Mouse (Mus musculus) erythroblast, adult 5-6 weeks (primary cell): ENCODE measurements around the gene Map3k14. TPM values are rescaled to one million over a fixed set of nuclear protein-coding genes. Genes with fewer than 3 reads are reported as not detected.

Experiments used
- ATAC-seq: replicated peaks from 2 replicates; pipeline ENCODE4 v1.8.0; 2016; ENCODE audit warnings: moderate number of reproducible peaks, mild to moderate bottlenecking, moderate TSS enrichment, inconsistent platforms; ENCODE audit not compliant: poor library complexity, low FRiP score, severe bottlenecking
- total RNA-seq, 2 experiments: library from RNA; stranded (forward) in 1 of 2; stranded (reverse) in 1 of 2; fragments of 150-400 nt in 1 of 2; fragments of 200-764, 138-1000 nt in 1 of 2; gene quantifications; 2 replicates each; pipeline versions ENCODE4 v1.2.3 to v1.2.4; 2015 to 2017; ENCODE audit warnings: low replicate concordance in 2 of 2

Gene Map3k14
- total RNA-seq, 2 experiments from 2014 or later: 2.7 to 4.3 TPM

DNA sequence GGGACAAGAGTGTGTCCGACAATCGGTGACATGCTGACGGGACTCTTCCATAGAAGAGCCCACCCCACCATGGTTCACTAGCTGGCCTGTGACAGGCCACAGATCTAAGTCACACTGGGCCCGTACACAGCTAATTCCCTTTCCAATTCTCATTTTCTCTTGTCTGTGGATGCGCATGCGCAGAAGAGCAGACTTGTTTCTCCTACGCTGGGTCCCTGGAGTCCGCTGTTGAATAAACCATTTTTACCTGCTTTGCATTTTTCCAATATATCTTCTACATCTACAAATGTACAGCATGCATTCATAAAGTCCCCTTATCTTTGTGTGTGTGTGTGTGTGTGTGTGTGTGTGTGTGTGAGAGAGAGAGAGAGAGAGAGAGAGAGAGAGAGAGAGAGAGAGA, 9.2 kb upstream of the Map3k14 start:
- ATAC-seq: no peak

DNA sequence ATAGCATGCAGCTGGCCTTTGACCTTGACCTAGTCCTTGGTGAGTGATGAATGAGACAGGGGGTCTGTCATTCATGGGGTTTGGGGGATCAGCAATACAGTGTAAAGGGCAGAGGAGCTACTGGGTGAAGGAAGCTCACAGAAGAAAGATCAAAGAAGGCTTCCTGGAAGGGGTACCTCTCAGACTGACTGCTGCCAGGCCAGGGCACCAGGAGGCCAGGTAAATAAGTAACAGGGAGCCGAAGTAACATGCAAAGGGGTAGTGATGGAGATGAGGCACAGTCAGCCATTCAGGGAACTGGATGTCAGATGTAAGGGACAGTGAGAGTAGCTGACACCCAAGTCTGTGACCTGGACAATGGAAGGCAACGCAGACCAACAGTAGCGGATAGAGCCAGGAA, 5.6 kb upstream of the Map3k14 start:
- ATAC-seq: no peak

DNA sequence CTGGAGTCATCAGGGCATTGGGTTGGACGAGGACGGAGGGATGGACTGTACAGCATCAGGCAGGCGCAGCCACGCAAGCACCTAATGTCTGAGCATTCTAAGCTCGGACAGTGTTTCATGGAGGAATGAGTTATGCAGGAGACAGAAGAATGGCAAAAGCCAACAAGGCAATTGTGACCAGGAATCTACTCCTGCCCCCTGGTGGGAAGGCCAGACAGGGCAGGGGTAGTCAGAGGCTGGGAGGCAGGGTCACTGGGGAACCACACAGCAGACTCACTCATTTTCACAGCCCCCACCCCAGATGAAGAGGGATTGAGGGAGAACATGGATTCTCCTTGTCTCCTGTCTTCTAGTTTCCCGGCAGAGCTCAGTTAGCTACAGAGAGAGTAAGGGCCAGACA, 4.7 kb upstream of the Map3k14 start:
- no peak for ATAC-seq

DNA sequence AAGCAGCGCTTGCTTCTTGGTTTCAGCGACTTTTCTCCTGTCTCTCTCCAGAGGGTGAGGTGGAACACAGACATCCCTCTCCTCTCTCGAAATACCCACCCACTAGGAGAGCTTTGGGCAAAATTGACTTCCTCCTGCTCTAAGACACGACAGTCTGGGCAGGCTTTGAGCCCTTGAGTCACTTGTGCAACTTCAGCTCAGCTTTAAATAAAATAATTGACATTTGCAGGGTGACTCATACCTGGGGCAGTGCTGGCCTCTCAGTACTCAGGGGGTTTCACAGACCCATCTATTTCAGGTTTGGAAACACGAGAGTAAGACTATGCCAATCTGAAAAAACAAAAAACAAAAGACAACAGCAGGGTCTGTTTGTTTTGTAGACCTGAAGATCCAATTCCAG, 2.2 kb upstream of the Map3k14 start:
- no peak for ATAC-seq

DNA sequence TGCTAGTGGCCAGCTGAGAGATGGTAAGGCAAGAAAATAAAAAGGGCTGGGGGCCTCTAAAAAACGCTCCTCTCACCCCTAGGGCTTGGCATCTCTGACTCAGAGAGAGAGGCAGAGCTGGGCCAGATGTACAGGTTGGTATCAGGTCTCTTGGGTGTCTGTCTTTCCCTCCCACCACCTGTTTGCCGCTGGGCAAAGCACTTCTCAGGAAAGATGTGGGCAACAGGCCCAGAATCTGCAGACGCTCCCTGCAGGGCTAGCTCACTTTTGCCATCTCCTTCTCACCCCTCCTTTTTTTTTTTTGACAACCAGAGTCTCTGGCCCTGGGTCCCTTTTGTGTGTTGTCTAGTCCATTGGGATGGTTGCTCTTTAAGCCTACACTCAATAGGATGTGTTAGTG, 1.6 kb upstream of the Map3k14 start:
- no peak for ATAC-seq

DNA sequence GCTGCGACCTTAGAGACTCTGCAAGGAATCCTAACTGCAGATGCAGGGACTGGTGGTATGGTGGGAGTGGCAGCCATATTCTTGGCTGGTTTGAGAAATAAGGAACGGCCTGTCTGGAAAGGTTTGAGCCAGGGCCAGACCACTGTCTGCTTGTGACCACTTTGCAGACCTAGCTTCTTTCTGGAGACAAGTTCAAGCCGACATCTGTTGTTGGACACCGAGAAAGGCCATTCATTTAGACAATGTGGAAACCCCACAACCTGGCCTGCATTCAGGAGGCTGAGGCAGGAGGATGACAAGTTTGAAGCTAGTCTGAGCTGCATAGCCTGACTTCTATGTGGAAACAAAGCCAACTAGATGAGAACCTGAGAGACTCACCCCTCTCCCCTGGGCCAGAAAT, 1.1 kb upstream of the Map3k14 start:
- ATAC-seq: no peak

DNA sequence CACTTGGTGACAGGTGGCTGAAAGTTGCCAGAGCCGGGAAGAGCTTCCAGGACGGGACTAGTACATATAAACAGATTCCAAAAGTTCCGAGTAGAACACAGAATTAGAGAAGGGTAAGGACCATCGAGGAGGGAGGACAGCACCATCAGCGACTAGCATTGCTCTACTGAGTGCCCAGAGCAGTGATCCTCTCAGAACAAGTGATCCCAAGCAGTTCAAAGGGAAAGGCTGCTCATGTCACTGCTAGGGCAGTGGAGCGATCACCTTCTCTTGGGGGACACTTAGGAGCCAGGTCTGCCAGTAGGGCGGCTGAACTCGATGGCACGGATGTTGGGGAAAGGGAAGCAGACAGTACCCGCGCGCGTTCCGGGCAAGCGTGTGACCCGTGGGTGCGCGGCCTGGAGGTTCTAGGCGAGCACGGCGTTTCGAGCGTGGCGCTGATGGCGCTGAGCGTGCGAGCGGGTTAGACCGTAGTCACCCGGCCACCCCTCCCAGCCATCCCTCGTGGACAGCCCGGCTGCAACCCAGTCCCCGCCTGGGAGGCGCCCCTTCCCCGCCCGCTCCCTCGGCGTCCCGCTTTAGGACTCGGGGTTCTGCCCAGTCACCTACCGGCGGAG, 435 bp downstream of the Map3k14 start:
- no peak for ATAC-seq

DNA sequence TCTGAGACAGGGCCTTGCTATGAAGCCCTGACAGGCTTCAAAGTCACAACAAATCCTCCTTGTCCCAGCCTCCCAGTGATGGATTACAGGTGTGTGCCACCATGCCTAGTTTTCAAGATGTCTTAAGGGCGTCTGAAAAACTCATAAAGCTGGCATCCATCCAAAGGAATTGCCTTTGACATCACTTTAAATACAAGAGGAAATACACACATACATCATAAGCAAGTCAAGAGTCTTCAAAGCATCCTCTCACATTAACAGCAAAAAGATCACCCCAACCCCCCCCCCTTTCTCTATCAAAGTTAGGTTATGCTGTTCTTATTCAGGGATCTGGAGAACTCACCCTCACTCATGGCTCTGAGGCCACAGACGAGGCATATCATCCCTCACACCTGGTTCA, 1.4 kb downstream of the Map3k14 start:
- ATAC-seq: no peak

DNA sequence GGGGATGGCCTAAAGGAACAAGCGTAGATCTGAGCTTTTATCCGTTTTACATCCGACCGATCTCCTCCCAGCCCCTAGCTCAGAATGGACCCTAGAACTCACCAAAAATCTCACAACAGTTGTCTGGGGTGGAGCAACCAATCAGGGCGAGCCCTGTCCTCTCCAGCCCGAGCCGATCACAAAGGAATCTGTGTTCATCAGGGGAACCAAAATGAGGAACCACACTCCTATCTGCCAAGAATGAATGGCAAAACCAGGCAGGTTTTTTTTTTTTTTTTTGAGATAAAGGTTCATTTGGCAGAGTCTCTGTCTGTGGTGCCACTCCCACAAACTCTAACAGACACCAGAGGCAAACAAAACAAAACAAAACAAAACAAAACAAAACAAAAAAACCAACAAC, 2.1 kb downstream of the Map3k14 start:
- ATAC-seq: no peak

DNA sequence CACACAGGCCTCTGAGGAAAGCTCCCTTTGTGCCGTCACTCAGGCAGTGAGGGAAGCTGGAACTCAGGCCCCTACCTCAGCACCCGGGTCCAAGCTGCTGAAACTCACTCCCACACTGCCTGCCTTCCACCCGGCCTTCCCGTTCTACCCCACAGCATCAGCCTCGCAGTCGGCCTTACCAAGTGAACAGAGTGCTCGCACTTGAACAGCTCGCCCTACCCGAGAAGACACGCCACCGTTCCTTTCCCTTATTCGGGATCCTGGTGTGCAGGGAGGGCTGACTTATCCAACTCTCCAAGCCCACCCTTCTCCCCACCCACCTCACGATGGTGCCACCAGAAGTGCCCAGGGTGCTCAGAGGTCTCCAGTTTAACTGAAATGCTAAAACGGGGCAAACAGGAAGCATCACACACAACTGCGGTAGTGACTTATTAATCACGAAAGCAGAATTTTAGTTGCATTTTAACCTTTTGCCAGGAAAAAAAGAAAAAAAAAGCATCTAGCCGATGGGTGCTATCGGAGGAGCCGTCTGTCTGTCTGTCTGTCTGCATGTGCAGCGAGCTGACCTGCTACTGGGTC, 2.8 kb downstream of the Map3k14 start:
- no peak for ATAC-seq

DNA sequence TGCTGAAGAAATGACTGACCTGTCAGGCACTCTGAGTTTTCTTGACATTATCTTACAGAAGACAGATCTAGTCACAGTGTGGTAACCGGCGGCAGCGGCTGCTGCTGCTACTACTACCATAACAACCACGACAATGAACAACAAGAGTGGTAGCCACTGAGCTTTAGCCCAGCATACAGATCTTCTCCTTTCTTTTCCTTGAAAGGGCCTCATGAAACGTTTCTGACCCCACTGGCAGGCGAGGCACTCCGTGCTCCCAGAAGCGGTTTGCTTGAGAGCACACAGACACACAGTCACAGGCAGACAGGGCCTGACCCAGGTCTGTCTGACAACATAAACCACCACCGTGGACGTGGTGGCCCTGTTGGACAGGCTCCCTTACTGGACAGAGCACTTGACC, 3.7 kb downstream of the Map3k14 start:
- ATAC-seq: no peak

DNA sequence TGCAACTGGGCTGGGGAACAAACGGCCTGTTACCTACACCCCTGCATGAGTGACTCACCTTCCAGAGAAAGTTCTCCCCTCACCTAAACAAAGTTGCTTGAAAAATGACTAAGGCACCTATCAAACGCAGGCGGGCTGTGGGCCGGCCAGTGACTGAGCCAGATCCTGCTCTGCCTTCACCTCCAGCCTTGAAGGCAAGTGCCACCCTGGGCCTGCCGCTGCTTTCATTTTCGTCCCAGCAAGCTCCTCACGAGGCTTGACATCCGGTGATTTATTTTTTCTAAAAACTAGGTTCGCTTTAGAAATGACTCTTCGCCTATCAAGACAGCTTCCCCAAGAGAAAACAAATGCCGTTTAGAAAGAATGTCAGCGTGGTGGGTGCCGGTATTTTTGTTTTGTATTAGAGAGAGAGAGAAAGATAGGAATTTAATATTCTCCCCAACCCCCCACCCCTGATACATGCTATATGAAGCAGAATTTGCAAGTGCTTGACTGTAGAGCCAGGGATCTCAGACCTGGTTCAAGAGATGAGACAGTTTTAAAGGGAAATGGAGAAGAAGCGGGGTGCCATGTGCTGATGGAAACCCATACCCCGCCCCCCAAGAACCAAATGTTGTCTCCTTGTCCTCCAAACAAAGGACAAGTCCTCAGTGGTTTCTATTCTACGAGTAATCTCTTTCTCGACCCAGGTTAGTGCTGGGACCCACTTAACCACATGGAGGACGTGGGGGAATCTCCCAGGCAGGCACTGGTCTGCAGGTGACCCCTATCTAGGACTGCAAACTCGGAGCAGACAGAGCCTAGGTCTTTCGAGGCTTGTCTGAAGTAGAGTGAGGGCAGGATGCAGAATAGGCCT, 4.6 kb downstream of the Map3k14 start:
- ATAC-seq: no peak

DNA sequence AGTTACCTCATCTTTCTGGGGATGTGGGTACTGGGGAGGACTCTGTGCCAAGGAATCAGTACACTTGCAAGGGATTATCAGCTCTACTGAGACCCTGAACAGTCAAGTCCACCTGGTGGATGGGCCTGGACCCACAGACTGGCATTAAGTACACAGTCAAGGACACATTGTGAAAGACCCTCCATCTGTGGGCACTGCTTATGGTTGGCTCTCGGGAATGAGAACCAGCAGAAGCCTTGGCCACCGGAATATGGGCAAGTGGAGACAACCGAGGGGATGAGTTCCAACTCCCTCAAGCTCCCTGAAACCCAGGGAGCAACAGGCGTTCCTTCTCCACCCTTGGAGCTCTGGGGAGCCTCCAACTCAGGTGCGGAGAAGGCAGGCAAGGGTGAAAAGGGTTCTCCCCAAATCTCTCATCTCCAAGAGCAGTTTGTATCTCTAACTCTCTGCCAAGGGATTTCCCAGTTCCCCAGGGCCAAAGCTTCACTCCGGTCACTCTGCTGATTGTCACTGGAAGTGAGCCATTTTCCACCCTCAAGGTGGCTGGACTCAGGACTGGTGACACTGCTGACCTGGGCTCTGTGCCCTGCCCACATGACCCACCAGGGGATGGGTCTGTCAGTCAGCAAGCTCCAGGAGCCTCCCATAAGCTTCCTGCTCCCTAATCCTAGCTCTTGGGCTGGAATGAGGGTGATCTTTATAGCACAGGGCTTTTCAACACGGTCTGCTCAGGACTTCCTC, 5.4 kb downstream of the Map3k14 start:
- ATAC-seq: no peak

DNA sequence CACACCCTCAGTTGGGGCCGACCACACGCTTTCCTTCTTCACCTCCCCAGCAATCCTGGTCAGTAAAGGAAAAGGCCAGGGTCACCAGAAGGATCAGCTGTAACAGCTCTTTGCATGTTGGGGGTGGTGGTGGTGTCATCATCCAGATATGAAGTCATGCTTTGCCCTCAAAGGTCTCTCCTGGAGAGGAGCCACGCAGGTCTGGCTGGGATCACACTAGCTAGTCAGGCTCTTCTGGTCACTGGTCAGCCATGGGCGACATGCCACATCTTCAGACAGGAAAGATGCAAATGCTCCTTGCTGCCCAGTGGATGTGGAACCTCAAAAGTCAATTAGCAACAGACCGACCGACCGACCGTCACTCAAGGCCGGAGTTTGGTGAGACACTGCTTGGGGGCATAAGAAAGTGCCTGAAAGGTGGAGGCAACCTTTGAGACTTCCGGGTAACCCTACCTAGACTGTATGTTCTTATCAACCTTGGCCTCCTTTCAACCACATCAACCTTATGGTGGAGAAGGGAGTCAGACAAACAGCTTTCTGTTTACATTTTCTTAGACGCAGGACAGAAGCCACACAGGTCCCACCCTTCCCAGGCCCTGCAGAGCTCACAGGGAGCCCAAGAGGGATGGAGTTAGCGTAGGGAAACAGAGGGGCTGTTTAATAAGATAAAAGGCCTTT, 6.6 kb downstream of the Map3k14 start:
- ATAC-seq: no peak

DNA sequence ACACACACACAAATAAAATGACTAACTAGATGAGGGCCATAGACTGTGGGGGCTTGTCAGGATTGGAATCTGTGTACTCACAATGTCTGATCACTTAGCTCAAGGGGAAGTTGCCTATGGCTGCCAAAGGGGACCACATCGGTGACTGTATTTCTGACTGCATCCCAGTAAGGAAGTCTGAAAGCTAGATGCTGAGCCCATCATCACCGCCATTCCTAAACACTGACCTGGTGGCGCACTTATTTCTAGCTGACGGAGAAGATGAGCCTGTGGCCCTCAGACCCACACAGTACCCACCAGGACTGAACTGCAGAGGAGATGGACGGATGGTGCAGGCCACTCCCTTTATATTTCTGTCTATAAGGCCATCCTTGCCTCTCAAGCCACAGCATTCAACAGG, 7.2 kb downstream of the Map3k14 start:
- no peak for ATAC-seq

DNA sequence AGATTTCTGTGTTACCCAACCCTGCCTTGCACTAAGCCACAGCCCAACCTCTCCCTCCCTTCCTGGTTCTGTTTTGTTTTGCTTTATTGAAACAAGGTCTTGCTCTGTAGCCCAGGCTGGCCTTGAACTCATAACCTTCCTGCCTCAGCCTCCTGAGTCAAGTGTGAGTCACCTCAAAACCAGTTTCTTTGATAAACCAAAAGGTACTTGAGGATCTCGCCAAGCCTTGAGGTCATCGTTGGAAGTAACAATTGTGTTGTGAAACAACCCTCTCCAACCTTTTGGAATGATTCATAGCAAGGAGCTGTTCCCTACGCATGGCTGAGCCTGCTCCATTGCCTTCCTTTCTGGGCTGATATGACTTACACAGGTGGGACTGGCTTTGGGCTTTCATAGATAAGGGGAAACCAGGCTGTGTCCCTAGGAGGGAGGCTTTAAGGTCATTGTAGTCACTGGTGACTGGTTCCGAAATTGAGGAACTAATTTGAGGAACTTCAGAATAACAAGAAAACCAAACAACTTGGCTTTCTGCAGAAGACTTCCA, 9.3 kb downstream of the Map3k14 start:
- no peak for ATAC-seq

DNA sequence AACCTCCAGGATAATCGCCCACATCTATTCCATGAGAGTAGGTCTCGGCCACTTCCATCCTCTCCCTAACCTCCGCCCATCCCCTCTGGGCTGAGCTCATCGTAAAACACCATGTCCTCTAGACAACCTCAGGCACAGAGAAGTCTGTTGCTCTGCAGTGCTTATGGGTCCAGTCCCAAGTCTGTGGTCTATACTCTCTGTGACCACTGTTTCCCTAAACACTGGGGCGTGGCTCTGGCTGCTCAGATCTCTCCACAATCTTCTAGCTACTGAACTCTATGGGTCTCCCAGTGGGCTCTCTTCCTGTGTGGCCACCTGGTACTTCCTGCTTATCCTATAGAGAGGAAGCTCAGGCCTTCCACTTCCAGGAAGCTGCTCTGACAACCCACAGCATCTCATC, 13.7 kb downstream of the Map3k14 start:
- ATAC-seq: no peak

DNA sequence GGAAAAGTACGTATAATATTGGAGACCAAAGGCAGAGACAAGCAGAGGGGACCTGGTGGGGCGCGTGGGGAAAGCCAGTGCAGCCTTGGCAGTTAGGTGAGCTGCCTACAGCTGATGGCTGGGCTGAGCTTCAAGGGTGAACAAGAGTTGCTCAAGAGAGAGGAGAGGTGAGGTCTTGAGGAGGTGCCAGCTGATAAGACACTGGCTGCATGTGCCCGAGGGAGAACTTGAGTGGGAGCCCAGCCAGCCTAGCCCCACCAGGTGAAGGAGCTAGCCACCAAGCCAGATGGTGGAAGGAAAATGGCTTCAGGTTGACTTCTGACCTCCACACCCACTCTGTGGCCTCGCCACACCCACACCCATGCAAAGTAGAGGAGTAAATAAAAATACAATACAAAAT, 14.9 kb downstream of the Map3k14 start:
- ATAC-seq: no peak

DNA sequence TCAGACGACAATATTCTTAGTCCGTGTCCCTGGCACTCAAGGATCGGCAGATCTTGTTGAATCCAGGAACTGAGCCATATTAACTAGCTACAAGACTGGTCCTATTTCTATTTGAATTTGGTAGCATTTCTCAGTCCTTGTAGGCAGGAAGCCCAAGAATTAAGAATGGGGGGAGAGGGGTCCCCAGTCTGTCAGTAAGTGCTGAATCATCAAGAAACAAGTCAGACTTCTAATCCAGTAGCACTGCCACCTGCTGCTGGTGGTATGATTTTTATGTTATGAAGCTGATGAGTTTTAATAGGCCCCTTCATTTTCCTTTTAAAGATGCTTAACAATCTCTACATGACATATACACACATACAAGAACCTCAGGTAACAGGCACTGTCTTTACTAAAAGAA, 16.9 kb downstream of the Map3k14 start:
- no peak for ATAC-seq

DNA sequence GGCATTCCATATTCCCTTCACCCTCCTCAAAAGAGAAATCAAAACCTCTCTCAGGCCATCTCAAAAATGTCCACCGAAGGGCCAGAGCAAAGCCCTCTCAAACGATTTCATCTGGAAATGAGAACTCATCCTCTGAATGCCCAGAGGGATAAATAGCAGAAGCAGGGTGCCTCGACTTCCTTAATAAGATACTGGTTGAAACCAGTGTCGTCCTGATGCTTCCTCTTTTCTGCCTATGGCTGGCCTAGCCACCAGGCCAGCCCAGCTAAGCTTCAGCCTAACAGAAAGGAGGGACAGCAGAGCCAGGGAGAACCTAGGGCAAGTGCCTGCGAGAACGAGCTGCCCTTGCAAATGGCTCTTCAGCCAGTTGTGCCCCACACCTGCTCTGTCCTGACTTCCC, 17.8 kb downstream of the Map3k14 start:
- ATAC-seq: no peak
